Mouse (Mus musculus): ENCODE results near the gene 4930402H24Rik.

4930402H24Rik gene

GRCm38 (mm10) chr2:130905751-130906583 lies at the start of gene 4930402H24Rik, which contains the start of gene Atrn:
TSS of gene 4930402H24Rik (minus strand) at chr2:130906406.
TSS of gene Atrn (plus strand) at chr2:130906495.
- peak; percentile 87 to 92 for DNase-seq

GRCm38 (mm10) chr2:130950548-130950947 lies 44.3 kb upstream of the 4930402H24Rik start:
- peak; percentile 53 to 80 for DNase-seq

DNA sequence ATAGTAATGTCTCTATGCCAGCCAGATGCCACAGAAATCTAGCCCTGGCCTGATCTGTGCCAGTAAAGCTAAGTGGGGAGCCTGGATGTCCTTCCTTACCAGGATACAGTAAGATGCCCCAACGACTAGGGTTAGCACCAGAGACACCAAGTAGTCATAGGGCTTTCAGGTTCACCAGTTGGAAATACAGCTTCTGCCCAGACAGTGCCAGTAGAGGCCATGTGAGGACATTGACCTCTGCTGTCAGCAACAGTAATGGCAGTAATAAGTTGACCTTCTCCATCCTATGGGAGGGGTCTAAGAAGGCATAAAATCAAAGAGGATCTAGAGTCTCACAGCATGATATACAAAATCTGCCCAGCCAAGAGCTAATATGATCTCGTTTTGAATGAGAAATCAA lies 43.6 kb upstream of the 4930402H24Rik start:
- DNase-seq: no peak

DNA sequence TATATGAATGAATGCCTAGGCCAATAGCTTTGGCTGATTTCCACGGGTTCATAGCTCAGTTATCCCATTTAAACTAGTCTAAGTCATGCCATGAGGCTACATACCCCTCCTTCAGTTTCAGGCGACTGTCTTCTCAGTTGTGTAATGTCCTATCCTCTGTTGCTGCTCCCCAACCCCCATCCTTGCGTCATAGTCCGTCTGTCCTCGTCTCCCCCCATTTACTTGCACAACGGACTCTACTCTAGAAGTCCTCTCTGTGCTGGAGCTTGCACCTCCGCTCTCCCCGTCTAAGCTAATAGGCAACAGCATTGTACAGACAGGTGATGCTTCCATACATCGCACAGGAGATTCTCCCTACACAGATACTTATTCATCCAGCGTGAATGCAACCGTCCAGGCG lies 26.7 kb upstream of the 4930402H24Rik start:
- DNase-seq: no peak

DNA sequence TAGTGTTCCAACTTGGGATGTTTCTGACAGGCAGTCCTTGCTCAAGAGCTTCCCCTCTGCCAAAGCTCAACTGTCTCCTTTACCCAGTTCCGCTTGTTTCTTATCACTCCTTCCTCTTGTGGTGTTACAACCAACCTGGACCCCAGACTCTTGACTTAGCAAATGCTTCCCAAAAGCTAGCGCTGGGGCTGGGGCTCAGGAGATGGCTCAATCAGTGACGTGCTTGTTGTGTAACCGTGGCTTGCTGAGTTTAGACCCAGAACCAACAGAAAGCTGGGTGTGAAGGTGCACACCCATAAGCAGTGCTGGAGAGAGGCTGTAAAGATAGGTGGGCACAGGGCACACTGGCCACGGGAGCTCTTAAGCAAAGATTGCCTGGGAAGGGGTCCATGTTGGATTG lies 23.8 kb upstream of the 4930402H24Rik start:
- DNase-seq: no peak

- DNase-seq: no peak
Observed at GRCm38 (mm10) chr2:130928530-130928929, 22.3 kb upstream of the 4930402H24Rik start.

DNA sequence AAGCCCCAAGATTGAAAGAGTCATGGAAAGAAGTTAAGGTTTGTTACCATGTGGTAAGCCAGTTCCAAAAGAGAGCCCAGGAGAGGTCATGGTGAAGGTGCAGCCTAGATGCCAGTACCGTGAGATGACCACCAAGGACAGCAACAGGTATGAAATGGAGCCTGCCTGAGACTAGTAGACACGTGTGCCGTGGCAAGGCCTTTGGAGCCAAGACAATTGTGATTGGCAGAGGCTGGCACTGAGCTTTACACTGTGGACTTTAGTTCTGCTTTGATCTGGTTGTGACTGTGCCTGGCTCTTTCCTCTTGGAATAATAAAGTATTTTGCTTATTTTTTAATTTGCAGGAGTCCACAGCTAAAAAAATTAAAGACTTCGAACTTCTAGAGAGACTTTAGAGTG lies 21.8 kb upstream of the 4930402H24Rik start:
- no peak for DNase-seq

DNA sequence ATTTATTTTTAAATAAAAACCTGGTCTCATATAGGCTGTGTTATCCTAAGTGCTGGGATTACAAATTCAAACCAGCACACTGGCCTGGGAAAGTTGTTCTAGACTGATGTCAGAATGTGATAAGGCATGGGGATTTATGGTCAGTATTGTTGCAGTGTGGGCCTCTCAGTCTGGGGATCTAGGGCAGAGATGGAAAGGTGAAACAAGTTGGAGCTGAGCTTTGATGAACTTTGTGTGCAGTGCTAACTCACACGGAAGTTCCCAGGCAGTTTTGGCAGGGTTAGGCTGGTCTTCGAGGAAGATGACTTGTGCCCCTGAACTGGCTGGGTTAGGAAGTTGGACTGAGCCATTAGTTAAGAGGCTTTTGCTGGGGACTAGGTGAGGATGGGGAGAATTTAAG lies 18.7 kb upstream of the 4930402H24Rik start:
- no peak for DNase-seq

GRCm38 (mm10) chr2:130919062-130919593 lies 12.9 kb upstream of the 4930402H24Rik start:
- DNase-seq: no peak

DNA sequence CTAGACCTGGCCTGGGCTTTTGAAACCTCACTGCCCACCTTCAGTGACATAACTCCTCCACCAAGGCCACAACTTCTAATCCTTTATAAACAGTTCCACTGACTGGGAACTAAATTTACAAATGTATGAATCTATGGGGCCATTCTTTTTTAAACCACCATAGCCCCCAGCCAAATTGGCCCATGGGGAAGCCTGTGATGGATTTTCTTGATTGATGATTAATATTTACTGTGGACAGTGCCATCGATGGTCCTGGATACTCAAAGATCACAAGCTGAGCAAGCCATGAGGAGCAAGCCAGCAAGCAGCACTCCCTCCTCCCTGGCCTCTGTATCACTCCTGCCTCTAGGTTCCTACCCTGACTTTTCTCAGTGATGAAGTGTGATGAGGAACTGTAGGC lies 11.5 kb upstream of the 4930402H24Rik start:
- DNase-seq: no peak

DNA sequence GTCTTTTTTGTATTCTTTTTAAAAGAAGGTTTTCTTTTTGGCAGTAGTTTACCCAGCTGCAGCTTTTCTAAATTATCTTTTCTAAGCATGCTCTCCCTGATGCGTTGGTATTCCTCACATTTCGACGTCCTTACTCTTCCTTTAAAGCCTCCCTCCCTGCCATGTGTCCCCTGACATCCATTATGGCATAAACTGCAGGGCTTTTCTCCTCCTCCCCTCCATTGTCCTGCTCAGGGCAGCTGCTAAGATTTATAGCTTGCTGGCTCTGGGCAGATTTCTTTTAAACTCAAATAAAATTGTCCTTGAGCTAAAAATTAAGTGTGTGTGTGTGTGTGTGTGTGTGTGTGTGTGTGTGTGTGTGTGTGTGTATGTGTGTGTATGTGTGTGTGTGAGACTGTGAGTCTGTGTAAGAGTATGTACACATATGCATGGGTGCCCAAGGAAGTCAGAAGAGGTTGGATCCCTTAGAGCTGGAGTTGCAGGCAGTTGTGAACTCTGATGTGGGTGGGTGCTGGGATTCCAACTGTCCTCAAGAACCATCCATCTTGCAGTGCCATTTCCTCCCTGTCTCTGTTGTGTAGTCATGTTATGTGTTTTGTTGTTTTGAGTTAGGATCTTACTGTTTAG lies 10.4 kb upstream of the 4930402H24Rik start:
- no peak for DNase-seq

DNA sequence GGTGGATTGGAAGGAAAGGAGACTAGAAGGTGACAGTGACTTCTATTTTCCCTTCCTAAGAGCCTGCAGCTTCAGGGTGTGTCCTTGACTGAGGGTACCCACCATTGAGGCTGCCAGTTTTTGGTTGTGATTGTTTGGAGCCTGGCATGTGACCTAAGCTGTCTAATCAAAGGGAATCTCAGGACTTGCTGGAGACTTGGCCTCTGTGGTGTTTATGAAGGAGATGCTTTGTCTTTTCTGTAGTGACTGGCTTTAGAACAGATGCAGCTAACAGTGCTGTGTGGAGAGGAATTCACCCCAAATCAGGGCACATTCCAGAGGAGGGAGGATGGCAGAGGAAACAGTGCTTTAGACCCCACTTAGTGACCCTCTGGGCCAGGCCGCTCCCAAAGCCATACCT lies 8.7 kb upstream of the 4930402H24Rik start:
- DNase-seq: no peak

- DNase-seq: no peak
Observed at GRCm38 (mm10) chr2:130911691-130912090, 5.5 kb upstream of the 4930402H24Rik start.

DNA sequence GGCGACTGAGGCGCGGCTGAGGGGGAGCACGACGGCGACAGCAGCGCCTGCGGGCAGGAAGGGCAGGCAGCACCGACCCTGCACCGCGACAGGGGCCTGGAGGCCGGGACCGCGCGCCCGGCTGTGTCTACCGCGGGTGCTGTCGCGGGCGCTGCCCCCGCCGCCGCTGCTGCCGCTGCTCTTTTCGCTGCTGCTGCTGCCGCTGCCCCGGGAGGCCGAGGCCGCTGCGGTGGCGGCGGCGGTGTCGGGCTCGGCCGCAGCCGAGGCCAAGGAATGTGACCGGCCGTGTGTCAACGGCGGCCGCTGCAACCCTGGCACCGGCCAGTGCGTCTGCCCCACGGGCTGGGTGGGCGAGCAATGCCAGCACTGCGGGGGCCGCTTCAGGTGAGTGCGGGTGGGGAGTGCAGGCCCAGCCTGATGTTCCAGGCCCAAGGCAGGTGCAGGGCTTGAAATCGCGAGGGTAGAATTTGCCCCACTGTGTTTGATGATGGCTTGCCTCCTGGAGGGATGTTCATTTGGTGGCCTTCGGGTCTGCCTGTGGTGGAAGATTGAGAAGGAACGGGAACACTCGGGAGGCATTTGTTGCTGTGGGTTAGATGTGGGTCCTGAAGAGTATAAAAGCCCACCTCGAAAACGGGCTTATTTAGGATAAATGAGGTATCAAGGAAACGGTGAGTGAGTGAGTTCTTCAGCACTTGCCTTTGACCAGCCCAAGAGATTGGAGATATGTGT lies 544 bp upstream of the 4930402H24Rik start:
- DNase-seq: no peak

DNA sequence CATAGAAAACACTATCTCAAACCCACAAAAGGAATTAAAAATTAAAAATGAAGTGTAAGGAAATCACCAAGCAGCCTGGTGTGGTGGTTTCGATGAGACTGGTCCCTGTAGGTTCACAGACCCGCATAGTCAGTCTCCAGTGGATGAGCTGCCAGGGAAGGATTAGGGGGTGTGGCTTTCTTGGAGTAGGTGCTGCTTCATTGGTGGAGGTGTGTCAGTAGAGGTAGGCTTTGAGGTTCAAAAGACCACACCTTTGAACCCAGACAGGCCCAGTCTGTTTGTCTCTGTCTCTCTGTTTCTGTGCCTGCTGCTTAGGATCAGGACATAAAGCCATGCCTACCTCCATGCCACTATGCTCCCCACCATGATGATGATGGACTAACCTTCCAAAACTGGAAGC lies 7.4 kb downstream of the 4930402H24Rik start:
- DNase-seq: no peak

GRCm38 (mm10) chr2:130897856-130898255 lies 8.3 kb downstream of the 4930402H24Rik start:
- DNase-seq: no peak

- no peak for DNase-seq
Observed at GRCm38 (mm10) chr2:130896944-130897343, 9.3 kb downstream of the 4930402H24Rik start.

DNA sequence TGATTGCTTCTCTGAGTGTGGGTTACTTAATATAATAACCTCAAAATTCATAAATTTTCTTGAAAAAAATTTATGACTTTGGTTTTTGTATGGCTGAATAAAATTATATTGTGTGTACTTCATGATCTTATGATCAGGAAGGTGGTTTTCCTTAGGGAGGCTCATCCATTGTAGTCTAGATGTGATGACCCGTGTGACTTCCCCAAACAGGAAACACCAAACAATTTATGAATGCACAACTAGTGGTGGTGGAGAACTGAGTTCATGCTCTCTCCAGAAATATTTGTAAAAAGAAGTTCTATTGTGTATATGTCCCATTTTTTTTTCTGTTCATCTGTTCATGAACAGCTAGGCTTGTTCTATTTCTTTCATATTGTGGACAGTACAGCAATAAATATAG lies 18.8 kb downstream of the 4930402H24Rik start:
- no peak for DNase-seq

DNA sequence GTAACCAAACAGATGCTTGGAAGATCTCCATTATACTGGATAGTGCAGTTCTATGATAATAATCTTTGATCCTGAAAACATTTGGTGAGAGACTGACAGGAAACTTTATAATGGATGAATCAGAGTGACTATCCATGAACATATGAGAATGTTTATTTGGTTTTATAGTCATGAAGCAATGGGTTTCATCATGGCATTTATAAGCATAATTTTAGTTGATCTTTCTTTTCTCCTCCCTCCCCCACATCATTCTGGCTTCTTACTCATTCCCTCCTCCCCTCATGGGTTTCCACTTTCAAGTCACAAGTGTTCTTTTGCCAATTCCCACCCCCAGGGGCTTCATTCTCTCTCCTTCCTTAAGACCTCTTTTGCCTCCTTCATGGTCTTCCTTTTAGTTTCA lies 19.2 kb downstream of the 4930402H24Rik start:
- DNase-seq: no peak

DNA sequence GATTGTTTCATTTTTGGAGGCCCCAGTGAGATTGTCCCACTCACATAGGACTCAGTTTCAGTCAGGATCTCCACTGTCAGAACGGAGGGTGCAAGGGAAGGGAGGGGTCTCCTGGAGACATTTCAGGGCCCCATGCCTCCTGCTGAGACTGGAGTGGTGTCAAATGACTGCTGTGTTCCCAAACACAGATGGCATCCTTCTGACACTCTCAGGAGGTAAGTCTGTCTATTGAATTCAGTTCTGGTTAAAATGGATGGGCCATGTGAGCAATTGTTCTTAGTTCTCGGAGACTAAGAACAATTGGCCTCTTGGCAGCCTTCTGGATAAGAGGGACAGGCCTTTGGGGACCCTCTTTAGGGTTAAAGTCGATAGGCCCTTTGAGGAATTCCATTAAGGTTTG lies 28.8 kb downstream of the 4930402H24Rik start:
- no peak for DNase-seq

GRCm38 (mm10) chr2:130870916-130871315 lies 35.3 kb downstream of the 4930402H24Rik start:
- DNase-seq: no peak

DNA sequence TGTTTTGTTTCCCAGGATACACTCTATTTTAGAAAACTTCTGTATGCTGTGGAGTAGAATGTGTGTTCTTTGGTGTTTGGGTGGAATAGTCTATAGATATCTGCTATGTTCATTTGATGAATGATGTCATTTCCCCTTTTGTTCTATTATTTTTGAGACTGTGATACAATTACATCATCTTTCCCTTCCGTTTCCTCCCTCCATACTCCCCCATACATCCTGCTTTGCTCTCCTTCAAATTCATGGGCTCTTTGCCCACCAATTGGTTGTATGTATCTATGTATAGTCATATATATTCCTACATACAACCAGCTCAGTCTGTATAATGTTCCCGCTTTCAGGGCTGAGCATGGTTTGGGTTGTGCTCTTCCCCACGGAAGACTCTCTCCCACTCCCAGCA lies 44.1 kb downstream of the 4930402H24Rik start:
- DNase-seq: no peak

- DNase-seq: no peak
Observed at GRCm38 (mm10) chr2:130852964-130853363, 53.2 kb downstream of the 4930402H24Rik start.

Measured in spleen, adult 18-20 months (tissue).